Mouse (Mus musculus) frontal cortex, adult (tissue): ENCODE results near the gene Fbxo47.

ENCODE experiments used
- ATAC-seq: cut with Nextera tagmentation; 2 replicates; pipeline ENCODE4 v1.9.2; 2017; ENCODE audit warnings: mild to moderate bottlenecking, moderate library complexity, mixed read lengths; ENCODE audit not compliant: low TSS enrichment

The Fbxo47 gene

DNA sequence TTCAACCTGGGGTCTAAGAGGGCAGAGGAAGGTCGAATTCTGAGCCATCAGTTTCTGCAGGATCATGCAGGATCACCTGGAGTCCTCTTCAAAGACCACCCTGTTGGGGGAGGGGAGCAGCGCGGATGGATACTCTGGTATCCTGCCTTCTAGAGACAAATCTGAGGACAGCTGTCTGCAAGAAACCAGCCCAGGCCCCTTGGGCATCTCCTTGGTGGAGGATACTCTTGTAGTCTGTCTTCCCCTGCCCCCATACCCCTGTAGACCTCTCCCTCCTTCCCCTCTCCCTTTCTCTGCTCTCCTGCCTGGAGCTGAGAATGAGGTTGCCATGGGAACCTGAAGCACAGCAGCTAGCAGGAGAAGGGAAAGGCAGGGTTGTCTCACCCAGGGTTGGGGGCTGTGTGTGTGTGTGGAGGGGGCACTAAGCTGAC is 71.4 kb downstream of the Fbxo47 start:
- ATAC-seq: peak; percentile 60

DNA sequence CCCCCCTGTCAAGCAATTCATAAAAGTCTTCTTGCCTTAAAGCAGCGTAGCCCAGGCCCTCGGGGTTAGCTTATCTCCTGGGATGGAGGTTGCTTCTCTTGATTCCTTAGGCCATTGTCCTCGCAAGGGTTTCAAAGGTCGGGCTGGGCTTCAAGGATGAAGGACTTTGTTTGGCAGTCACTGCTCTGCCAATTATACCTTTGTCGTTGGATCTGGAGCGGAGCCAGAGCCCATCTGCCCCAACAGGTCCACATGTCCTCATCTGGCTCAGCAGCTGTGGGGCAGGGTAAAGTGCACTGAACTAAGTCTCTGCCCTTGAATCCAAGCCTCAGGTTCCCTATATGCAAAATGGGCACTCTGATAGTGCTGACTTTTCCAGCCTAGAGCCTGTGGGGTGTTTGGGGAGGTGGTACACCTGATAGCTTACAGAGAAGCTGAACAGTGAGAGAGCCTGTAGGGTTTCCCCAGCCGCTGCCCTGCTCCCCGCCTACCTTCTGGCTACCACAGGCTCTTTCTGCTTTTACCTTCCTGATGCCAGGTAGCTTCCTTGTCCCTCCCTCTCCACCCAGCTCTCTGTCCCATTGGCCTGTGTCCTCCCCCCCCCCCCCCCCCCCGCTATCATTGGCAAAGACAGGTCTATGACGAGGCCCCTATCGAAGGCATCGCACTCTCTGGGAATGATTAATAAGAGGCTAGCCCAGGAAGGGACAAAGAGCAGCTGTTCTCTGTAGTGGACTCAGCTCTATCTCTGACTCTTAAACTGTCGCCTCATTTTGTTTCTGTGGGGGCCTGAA is 72.2 kb downstream of the Fbxo47 start:
- ATAC-seq: no peak

DNA sequence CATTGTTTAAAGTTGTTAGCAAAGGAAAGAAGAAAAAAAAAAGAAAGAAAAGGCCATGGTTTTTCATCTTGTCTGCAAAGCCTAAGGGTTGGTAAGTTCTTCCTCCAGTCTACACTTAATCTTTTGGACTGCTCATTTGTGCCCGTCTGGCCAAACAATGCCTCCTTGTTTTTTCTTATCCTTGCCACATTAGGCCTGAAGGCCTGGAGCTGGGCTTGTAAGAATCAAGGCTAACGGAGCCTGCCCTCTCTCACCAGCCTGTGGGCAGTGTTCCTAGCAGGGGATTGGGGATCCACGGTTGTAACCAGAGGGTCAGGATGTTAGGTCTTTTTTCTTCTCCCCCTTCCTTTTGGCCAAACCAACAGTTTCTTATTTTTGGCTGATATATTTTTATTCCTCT is 73.0 kb downstream of the Fbxo47 start:
- ATAC-seq: no peak

DNA sequence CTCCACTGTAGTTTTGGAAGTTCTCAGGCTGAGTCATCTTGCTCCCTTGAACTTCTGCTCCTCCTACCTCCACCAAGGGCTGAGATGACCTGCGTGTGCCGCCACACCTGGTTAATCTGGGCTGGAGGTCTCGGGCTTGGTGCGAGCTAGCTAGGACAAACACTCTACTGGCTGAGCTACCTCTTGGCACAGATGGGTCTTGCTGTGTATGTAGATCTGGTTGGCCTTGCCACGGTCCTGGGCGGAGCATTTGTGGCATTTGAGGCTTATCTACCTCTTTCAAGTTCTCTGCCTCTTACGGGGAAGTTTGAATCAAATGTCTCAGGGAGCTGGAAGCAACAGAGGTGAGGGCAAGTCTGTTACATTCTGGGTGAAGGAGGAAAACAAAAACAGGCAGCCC is 73.6 kb downstream of the Fbxo47 start:
- no peak for ATAC-seq

DNA sequence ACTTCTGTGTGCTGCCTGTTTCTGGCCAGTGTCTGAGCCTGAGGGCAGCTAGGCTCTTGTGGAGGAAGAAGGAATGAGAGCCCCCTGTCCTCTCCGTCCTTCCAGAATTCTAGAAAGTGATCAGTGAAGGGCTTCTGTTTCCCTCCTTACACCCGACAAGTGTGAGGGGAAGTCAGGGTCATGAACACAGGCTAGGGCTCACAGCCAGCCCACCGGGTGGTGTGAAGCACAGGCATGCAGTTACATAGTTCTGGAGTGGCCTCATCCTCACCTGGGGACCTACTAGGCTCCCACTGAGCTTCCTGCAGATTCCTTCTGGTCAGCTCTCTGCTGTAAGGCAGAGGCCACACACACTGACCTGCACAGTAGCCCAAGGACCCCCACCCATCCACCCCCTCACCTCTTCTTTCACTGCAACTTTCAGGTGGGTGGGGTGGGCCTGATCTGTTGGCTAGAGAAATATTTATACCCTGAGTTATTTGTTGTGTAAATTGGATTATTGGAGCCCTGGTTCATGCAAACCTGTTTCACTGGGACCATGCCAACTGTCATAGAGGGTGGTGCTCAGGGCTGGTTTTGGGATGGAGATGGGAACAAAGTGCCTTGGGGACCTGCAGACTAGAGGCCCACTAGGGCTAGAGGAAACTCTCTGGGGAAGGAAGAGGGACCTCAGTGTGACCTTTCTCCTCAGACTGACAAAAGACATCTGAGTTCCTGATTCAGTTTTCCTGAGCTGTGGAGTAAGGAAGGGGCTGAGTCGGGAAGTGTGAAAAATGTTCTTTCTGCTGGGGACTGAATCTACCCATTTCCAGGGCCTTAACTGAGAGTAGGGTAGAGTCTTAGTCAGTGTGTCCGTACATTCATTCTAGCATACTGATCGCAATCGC is 74.5 kb downstream of the Fbxo47 start:
- no peak for ATAC-seq

DNA sequence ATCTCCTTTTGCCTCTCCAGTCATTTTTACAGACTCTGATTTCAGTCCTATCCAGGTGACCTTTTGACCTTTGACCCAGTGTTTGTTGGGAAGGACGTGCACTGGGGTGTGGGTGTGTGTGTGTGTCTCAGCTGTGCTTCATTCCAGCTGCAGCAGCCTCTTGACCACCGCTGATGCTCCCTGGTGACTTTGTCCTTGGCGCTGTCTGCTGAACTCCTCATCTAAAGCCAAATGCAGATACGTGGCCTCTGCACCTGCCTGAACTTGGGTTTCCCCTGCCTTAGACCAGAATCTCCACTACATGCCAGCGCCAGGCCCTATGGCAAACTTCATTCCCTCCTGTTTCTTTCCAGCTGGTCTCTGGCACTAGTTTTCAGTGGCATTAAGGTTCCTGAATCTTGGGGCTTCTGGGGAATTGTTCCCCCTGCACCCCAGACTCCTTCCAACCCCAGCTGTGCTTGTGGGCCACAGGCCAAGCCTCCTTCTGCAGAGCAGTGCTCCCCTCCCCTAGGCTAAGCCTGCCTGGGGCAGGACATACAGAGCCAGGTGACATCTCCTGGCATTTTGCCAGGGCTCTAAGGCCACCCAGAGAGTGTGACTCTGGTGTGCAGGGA is 75.2 kb downstream of the Fbxo47 start:
- ATAC-seq: no peak

DNA sequence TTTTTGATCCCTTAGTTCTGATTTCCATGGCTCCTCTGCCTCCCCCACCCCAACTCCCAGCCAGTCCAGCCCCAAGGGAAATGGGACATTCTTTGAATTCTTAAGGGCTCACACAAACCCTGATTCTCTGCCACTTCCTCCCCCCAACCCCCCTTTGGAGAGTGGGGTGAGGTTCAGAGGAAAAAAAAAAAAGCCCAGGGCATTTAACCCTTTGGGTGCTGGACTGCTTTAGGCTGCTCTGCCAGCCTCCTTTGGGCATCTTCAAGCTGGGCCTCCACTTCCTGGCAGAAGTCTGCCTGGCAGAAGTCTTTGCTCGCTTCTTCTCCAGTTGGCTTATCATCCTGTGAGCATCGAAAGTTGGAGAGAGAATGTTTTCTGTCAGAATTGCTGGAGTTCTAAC is 75.9 kb downstream of the Fbxo47 start:
- ATAC-seq: no peak

DNA sequence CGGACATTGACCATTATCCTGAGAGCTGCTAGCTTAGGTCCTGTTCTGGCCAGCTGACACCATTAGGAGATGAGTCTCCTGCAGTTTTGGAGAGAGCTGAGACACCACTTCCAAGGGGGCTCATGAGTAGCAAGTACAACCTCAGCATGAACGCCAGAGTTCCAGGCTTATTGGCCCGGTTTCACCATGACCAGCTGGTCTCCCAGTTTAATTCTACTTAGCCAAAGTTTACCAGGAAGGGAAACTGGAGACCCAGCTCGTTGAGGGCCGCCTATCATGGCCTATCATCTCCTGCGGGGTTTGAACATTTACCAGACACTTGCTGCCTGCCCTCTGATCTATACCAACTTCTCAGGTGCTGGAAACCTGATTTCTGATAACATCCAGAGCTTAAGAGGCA is 76.3 kb downstream of the Fbxo47 start:
- ATAC-seq: no peak

DNA sequence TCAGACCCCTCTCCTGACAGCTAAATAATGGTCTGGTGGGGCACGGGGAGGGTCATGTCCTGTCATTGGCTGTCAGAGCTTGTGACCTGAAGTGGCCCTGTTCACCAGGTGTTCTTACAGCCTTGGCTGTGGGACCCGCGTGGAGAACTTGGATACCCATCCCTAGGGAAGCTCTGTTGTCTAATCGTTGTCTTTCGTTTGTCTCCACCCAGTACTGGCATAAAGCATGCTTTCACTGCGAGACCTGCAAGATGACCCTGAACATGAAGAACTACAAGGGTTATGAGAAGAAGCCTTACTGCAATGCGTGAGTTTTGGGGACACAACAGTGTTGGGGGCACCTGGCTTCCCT is 77.4 kb downstream of the Fbxo47 start:
- no peak for ATAC-seq

DNA sequence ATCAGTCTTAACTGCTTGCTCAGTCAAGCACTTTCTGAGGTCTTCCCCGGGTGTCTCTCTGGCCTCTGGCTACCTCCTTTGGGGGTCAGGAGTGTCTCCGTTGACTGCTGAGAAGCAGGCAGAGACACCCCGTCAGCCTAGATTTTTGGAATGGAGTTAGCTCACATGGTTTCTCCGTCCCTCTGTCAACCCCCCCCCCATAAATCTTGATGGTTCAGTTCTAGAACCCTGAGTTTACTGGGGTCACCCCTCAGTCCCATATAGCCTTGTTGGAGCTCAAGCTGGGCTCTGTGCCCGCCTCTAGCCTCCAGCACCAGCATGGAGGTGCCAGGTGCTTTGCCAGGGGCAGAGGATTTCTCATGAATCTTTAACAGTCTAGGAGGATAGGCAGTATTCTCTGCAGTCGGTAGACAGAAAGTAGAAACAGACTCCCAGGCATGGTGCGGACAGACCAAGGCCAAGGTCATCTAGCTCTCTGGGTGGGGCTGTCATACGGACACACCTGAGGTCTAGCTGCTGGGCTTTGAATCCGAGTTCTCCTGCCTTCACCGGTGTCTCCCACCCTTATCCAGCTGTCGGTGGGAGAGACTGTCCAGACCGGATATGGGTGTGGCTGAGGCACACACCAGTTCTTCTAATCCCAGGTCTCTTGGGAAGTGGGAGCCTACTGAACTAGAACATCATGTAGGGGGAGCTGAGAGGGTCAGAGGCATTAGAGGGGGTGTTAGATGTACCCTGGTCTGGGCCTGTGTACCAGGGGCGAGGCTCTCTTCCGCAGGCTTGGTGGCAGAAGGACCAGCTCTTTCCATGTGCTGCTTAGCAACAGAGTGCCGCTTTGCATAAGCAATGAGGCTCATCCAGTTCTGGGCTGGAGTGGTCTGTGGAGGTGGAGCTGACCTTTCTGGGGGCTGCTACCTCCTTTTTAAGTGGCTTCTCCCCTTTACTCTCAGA is 78.0 kb downstream of the Fbxo47 start:
- ATAC-seq: no peak

DNA sequence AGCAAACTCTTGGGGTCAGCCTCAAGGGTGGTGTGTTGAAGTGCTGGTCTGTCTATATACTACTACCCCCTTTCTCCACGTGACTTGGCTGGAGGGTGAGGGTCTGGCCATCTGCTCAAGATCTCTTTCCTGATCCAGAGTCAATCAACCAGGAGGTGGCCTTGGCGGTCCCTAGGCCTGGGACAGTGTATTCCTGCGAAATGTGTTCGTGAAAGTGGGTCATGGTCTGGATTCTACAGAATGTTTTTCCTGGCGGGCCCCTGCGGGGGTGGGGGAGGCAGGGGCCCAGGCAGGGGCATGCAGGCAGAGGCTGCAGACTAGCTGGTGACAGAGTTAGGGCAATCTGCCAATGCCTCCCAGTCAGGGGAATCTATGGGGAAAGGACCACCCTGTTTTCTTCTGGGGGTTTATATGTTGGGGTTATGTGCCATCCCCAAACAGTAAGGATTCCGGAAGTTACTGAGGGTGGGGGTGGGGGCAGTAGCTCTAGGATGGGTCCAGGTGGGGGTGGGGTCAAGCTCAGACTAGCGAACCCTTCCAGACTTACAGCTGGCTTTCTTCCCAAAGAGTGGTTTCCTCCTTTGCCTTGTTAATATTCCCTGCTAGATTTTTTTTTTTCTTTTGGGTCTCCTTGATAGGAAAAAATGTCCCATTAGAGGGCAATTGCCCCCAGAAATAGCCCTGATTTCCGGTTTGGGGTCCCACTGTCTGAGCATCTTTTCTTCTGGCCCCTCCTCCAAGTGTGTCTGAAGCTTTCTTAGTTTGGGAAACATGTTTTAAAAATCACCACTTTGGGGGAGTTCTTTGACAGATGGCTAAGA is 78.9 kb downstream of the Fbxo47 start:
- ATAC-seq: no peak

DNA sequence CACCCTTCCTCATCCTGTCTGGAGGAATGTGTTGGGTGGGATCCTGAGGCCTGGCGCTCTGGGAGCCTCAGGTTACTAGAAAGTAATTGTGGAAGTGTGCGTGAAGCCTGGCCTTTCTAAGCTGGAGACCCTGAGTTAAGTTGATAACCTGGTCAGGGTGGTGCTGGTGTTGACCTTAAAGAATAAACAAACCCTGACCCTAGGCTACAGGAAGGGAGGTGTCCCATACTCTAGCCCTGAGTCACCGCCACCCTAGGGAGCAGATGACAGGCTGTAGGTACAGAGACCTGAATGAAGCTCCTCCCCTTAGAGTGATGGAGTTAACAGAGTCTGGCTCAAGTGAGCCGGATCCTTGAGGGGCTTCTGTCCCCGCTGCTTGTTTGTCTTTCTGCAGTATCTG is 80.1 kb downstream of the Fbxo47 start:
- no peak for ATAC-seq
